Mouse (Mus musculus): Measurements from ENCODE around the gene Mmp2. TPM values are rescaled to one million over a fixed set of nuclear protein-coding genes. Genes with fewer than 3 reads are reported as not detected.

Gene Mmp2
- polyA plus RNA-seq, 1 experiment, result 2.8 TPM

- peak within 1 kb of the TSS; percentile 53 for H3K4me3 ChIP-seq (replicated peaks; ENCODE audit: insufficient read depth, low read depth, low read length)
- no peaks in the 10 kb centered on the region; the same call in 1 of the 2 replicates for H3K27me3 ChIP-seq (ENCODE audit: control insufficient read depth, insufficient read depth, low read length)
- H3K4me1 ChIP-seq (ENCODE audit: control insufficient read depth, insufficient read depth, low read length), result no peaks in the 10 kb centered on the region; the same call in 1 of the 2 replicates
- no peak within 1 kb of the TSS for H3K27ac ChIP-seq (ENCODE audit: insufficient read depth, low read length)
- WGBS, result 2% methylated on average over 50 of the region's 50 CpGs
- TF ChIP-seq POLR2A (IDR thresholded peaks at IDR 0.05; ENCODE audit: borderline replicate concordance, insufficient read depth, low read length) (no peak), CTCF (IDR thresholded peaks at IDR 0.05; ENCODE audit: borderline replicate concordance, insufficient read depth, low read depth, low read length) (no peak)
- DNase-seq, result peak; percentile 54 to 55
Observed at GRCm38 (mm10) chr8:92855171-92855894, 28.2 kb downstream of the Mmp2 start, which contains the start of gene Lpcat2. Gene Lpcat2 (plus strand): TSS chr8:92855339.

- WGBS, result 94% methylated on average over 7 of the region's 7 CpGs
- no peaks in the 10 kb centered on the region; the same call in 1 of the 2 replicates for H3K27me3 ChIP-seq (ENCODE audit: control insufficient read depth, insufficient read depth, low read length)
- no peak overlapping the region for H3K4me3 ChIP-seq (replicated peaks; ENCODE audit: insufficient read depth, low read depth, low read length)
- H3K4me1 ChIP-seq (ENCODE audit: control insufficient read depth, insufficient read depth, low read length), result no peaks in the 10 kb centered on the region; the same call in 1 of the 2 replicates
- TF ChIP-seq POLR2A (IDR thresholded peaks at IDR 0.05; ENCODE audit: borderline replicate concordance, insufficient read depth, low read length) (no peak), CTCF (IDR thresholded peaks at IDR 0.05; ENCODE audit: borderline replicate concordance, insufficient read depth, low read depth, low read length) (no peak)
- no peak overlapping the region for H3K27ac ChIP-seq (ENCODE audit: insufficient read depth, low read length)
- no peak for DNase-seq
Observed at GRCm38 (mm10) chr8:92856273-92856986, 29.3 kb downstream of the Mmp2 start.

GRCm38 (mm10) chr8:92858475-92859182 is 31.5 kb downstream of the Mmp2 start:
- no peak for DNase-seq
- no peak overlapping the region for H3K4me3 ChIP-seq (replicated peaks; ENCODE audit: insufficient read depth, low read depth, low read length)
- H3K4me1 ChIP-seq (ENCODE audit: control insufficient read depth, insufficient read depth, low read length), result no peaks in the 10 kb centered on the region
- WGBS, result 86% methylated on average over 14 of the region's 14 CpGs
- no peaks in the 10 kb centered on the region; the same call in 1 of the 2 replicates for H3K27me3 ChIP-seq (ENCODE audit: control insufficient read depth, insufficient read depth, low read length)
- H3K27ac ChIP-seq (ENCODE audit: insufficient read depth, low read length), result no peak overlapping the region
- TF ChIP-seq CTCF (IDR thresholded peaks at IDR 0.05; ENCODE audit: borderline replicate concordance, insufficient read depth, low read depth, low read length) (no peak), POLR2A (IDR thresholded peaks at IDR 0.05; ENCODE audit: borderline replicate concordance, insufficient read depth, low read length) (no peak)

- DNase-seq, result no peak
- H3K27ac ChIP-seq (ENCODE audit: insufficient read depth, low read length), result no peak overlapping the region
- no peak overlapping the region for H3K4me3 ChIP-seq (replicated peaks; ENCODE audit: insufficient read depth, low read depth, low read length)
- H3K4me1 ChIP-seq (ENCODE audit: control insufficient read depth, insufficient read depth, low read length), result no peaks in the 10 kb centered on the region
- H3K27me3 ChIP-seq (ENCODE audit: control insufficient read depth, insufficient read depth, low read length), result no peaks in the 10 kb centered on the region
- TF ChIP-seq POLR2A (IDR thresholded peaks at IDR 0.05; ENCODE audit: borderline replicate concordance, insufficient read depth, low read length), result no peak
- 100% methylated on average over 1 of the region's 1 CpGs for WGBS
Observed at GRCm38 (mm10) chr8:92861977-92862376, 34.9 kb downstream of the Mmp2 start.

- WGBS, result 21% methylated on average over 7 of the region's 7 CpGs
- TF ChIP-seq CTCF (IDR thresholded peaks at IDR 0.05; ENCODE audit: borderline replicate concordance, insufficient read depth, low read depth, low read length) (no peak), POLR2A (IDR thresholded peaks at IDR 0.05; ENCODE audit: borderline replicate concordance, insufficient read depth, low read length) (no peak)
- no peak overlapping the region for H3K4me3 ChIP-seq (replicated peaks; ENCODE audit: insufficient read depth, low read depth, low read length)
- no peaks in the 10 kb centered on the region for H3K4me1 ChIP-seq (ENCODE audit: control insufficient read depth, insufficient read depth, low read length)
- no peaks in the 10 kb centered on the region for H3K27me3 ChIP-seq (ENCODE audit: control insufficient read depth, insufficient read depth, low read length)
- H3K27ac ChIP-seq (ENCODE audit: insufficient read depth, low read length), result no peak overlapping the region
- no peak for DNase-seq
Observed at GRCm38 (mm10) chr8:92870281-92870680, 43.2 kb downstream of the Mmp2 start.

GRCm38 (mm10) chr8:92872063-92872759 is 45.1 kb downstream of the Mmp2 start:
- DNase-seq, result no peak
- Histone ChIP-seq H3K4me3 (replicated peaks; ENCODE audit: insufficient read depth, low read depth, low read length) (no peak overlapping the region), H3K27me3 (ENCODE audit: control insufficient read depth, insufficient read depth, low read length) (no peaks in the 10 kb centered on the region), H3K4me1 (ENCODE audit: control insufficient read depth, insufficient read depth, low read length) (no peaks in the 10 kb centered on the region), H3K27ac (ENCODE audit: insufficient read depth, low read length) (no peak overlapping the region)
- WGBS, result 69% methylated on average over 10 of the region's 10 CpGs
- no peak for TF ChIP-seq CTCF (IDR thresholded peaks at IDR 0.05; ENCODE audit: borderline replicate concordance, insufficient read depth, low read depth, low read length)
- TF ChIP-seq POLR2A (IDR thresholded peaks at IDR 0.05; ENCODE audit: borderline replicate concordance, insufficient read depth, low read length), result no peak

- WGBS, result 76% methylated on average over 10 of the region's 10 CpGs
- Histone ChIP-seq H3K27ac (ENCODE audit: insufficient read depth, low read length) (no peak overlapping the region), H3K4me1 (ENCODE audit: control insufficient read depth, insufficient read depth, low read length) (no peaks in the 10 kb centered on the region), H3K4me3 (replicated peaks; ENCODE audit: insufficient read depth, low read depth, low read length) (no peak overlapping the region), H3K27me3 (ENCODE audit: control insufficient read depth, insufficient read depth, low read length) (no peaks in the 10 kb centered on the region)
- DNase-seq, result no peak
- TF ChIP-seq POLR2A (IDR thresholded peaks at IDR 0.05; ENCODE audit: borderline replicate concordance, insufficient read depth, low read length), result no peak
- TF ChIP-seq CTCF (IDR thresholded peaks at IDR 0.05; ENCODE audit: borderline replicate concordance, insufficient read depth, low read depth, low read length), result no peak
Observed at GRCm38 (mm10) chr8:92875795-92876194, 48.7 kb downstream of the Mmp2 start.

Measured in cerebellum, adult 2 months (tissue).